Mouse (Mus musculus) midbrain, embryonic 11.5 days (tissue): ENCODE measurements around the gene Tulp1. TPM values are rescaled to one million over a fixed set of nuclear protein-coding genes. Genes with fewer than 3 reads are reported as not detected.

Experiments used
- ATAC-seq: fragments of 200-750 bp; cut with Nextera tagmentation; 2 replicates; pipeline ENCODE4 v1.8.0; 2017; ENCODE audit warnings: moderate TSS enrichment, moderate library complexity; ENCODE audit not compliant: low FRiP score
- DNase-seq: peaks from one replicate; pipeline ENCODE4 v3.0.0; 2015; ENCODE audit warnings: low spot score; ENCODE audit errors: missing footprints
- H3K27ac ChIP-seq: fragments of 300-500 bp; sonication (generic); 2 replicates; pipeline ENCODE4 v1.5.1; 2014; ENCODE audit warnings: low read depth, low read length
- H3K27me3 ChIP-seq: fragments of 300-500 bp; sonication (generic); 2 replicates; pipeline ENCODE4 v1.6.1; 2014; ENCODE audit warnings: mild to moderate bottlenecking, low read length, moderate library complexity, mixed read lengths; ENCODE audit not compliant: control insufficient read depth, insufficient read depth
- H3K36me3 ChIP-seq: fragments of 300-500 bp; sonication (generic); 2 replicates; pipeline ENCODE4 v1.6.1; 2014; ENCODE audit warnings: mild to moderate bottlenecking, low read length, moderate library complexity, mixed read lengths; ENCODE audit not compliant: control insufficient read depth, insufficient read depth
- H3K4me1 ChIP-seq: fragments of 300-500 bp; sonication (generic); 2 replicates; pipeline ENCODE4 v1.6.1; 2014; ENCODE audit warnings: low read length; ENCODE audit not compliant: control insufficient read depth, insufficient read depth
- H3K4me2 ChIP-seq: fragments of 300-500 bp; sonication (generic); 2 replicates; pipeline ENCODE4 v1.6.1; 2014; ENCODE audit warnings: mild to moderate bottlenecking, moderate library complexity
- H3K4me3 ChIP-seq: fragments of 300-500 bp; sonication (generic); 2 replicates; pipeline ENCODE4 v1.5.1; 2014; ENCODE audit warnings: low read depth, low read length
- H3K9ac ChIP-seq: fragments of 300-500 bp; sonication (generic); 2 replicates; pipeline ENCODE4 v1.6.1; 2014; ENCODE audit warnings: low read length
- H3K9me3 ChIP-seq: fragments of 300-500 bp; sonication (generic); 2 replicates; pipeline ENCODE4 v1.6.1; 2016; ENCODE audit warnings: low read length; ENCODE audit not compliant: control insufficient read depth
- WGBS: fragments of 180-500 bp; shearing (Covaris S2); extraction: QIAGEN DNeasy Blood & Tissue Kit; methylation state at CpG from one replicate; pipeline ENCODE4 v1.1.7; 2014; 5-methylcytosine and 5-hydroxymethylcytosine counted together
- polyA plus RNA-seq: library from polyadenylated mRNA; unstranded; fragments of >200 nt; fragmentation: Nextera tagmentation; extraction: Ambion mirVana; gene quantifications from 2 replicates; pipeline ENCODE4 v1.2.1, GENCODE M21; 2014

The Tulp1 gene
- polyA plus RNA-seq, 1 experiment from 2014 or later, result 4.9 TPM

DNA sequence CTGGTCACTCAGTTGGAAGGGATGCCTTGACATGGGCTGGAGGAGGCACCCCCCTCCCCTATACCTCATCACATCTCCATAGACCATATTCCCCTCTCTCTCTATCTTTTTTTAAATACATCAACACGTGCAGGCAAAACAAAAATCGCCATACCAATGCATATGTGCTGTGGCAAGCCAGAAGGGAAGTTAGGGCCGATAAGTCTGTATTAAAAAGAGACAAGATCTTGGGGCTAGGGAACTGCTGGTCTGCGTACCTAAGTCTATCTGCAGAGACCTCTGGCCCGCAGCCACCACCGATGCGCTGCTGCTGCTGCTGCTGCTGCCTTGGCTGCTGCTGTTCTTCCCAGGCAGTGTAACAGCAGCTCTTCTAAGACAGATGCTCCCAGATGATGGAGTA lies 30.0 kb upstream of the Tulp1 start:
- no peak overlapping the region for H3K27ac ChIP-seq
- no peaks in the 10 kb centered on the region; the same call in 1 of the 2 replicates for H3K36me3 ChIP-seq
- no peaks in the 10 kb centered on the region for H3K4me1 ChIP-seq
- no peak overlapping the region for H3K4me2 ChIP-seq
- H3K9ac ChIP-seq, result no peak overlapping the region
- H3K27me3 ChIP-seq, result no peaks in the 10 kb centered on the region
- H3K4me3 ChIP-seq, result no peak overlapping the region
- DNase-seq (no peak), ATAC-seq (no peak)
- H3K9me3 ChIP-seq, result no peaks in the 10 kb centered on the region
- 82% methylated on average over 7 of the region's 7 CpGs for WGBS

DNA sequence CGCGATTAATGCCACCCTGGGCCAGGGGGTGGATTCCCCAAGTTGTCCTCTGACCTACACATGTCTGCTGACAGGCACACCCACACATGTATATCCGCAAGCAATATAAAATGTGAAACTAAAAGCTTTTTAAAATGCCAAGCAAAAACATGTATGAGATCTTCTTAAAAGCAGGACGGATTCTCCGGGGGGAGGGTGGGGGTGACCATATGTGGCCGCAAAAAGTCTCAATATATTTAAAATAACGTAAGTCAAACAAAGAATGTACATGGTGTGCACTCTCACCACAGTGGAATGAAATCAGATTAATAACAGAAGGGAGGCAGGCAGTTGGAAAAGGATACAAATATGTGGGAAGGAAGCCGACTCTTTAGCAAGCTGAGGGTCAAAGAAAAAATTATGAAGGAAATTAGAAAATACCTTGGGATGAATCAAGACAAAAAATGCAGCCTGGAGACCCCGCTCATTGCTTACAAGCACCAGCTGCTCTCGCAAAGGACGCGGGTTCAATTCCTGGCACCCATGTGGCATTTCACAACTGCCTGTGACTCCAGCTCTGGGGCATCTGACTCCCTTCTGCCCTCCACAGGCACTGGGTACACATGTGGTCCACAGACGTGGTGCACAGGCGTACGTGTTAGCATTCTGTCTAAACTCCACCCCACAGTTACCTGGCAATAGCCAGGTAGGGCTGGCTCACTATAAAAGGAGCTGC lies 29.2 kb upstream of the Tulp1 start:
- DNase-seq (no peak), ATAC-seq (no peak)
- 81% methylated on average over 15 of the region's 15 CpGs for WGBS
- H3K4me3 ChIP-seq, result no peak overlapping the region
- H3K9me3 ChIP-seq, result no peaks in the 10 kb centered on the region
- no peak overlapping the region for H3K27ac ChIP-seq
- no peaks in the 10 kb centered on the region for H3K4me1 ChIP-seq
- no peak overlapping the region for H3K4me2 ChIP-seq
- H3K36me3 ChIP-seq, result no peaks in the 10 kb centered on the region; the same call in 1 of the 2 replicates
- no peaks in the 10 kb centered on the region for H3K27me3 ChIP-seq
- no peak overlapping the region for H3K9ac ChIP-seq

DNA sequence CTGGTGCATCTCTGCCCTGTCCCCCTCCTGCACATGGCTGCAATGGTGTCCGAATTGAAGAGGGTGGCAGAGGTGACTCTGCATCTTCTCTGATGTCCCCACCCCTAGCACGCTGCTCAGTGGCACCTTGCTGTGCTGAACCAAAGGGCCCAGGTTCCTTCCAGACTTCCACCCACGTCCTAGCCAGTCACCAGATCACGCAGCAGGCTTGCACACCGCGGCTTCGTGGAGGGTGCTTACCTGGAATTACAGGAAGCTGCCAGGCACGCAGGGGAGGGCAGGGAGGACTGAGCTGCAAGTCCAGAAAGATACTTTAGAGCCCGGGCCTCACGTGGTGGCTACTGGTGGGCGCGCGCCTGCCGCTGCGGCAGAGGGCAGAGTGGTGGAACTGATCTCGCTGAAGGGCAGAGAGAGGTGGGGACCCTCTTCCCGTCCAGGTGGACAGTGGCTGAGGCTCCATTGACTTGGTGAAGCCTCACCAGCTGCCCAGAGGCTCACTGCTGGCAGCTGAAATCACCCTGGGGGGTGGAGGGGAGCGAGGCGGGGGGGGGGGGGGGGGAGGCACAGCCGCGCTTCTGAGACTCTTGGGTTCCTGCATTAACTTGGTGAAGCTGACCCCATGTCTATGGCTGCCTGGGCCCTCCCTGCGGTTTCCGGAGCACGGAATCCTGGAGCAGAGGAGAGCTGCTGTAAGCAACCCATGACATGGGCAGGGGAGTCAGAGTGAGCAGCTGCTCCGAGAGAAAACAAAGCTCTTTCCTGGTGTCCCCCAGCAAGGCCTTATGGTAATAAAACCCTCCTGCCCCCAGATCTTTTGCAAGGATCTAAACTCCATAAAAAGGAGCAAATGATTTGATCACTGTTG lies 26.8 kb upstream of the Tulp1 start:
- no peak overlapping the region for H3K27ac ChIP-seq
- H3K36me3 ChIP-seq, result no peaks in the 10 kb centered on the region
- H3K27me3 ChIP-seq, result peaks cover 2% of the 10 kb centered on the region; the same call in 1 of the 2 replicates
- no peak overlapping the region for H3K4me2 ChIP-seq
- DNase-seq (peak; percentile 84), ATAC-seq (no peak)
- WGBS, result 6% methylated on average over 22 of the region's 25 CpGs
- no peak overlapping the region for H3K9ac ChIP-seq
- H3K9me3 ChIP-seq, result no peaks in the 10 kb centered on the region
- H3K4me1 ChIP-seq, result no peaks in the 10 kb centered on the region
- H3K4me3 ChIP-seq, result no peak overlapping the region

DNA sequence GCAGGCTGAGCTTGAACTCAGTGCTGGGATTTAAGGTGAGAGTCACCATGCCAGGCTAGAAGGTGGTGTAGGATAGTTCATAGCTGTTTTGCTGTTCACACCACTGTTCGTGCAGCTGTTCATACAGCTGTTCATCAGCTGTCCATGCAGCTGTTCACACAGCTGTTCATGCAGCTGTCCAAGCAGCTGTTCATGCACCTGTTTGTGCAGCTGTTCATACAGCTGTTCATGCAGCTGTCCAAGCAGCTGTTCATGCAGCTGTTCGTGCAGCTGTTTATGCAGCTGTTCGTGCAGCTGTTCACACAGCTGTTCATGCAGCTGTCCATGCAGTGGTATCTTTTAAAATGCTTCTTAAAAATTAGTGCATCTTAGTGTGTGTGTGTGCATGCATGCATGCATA lies 23.5 kb upstream of the Tulp1 start:
- Histone ChIP-seq H3K9me3 (no peaks in the 10 kb centered on the region), H3K27me3 (peaks cover 6% of the 10 kb centered on the region), H3K4me2 (no peak overlapping the region), H3K4me3 (no peak overlapping the region), H3K27ac (no peak overlapping the region), H3K9ac (no peak overlapping the region), H3K36me3 (no peaks in the 10 kb centered on the region), H3K4me1 (no peaks in the 10 kb centered on the region)
- DNase-seq (no peak), ATAC-seq (no peak)
- 81% methylated on average over 3 of the region's 3 CpGs for WGBS

- no peak overlapping the region; the same call in 1 of the 2 replicates for H3K4me3 ChIP-seq
- WGBS, result 5% methylated on average over 23 of the region's 23 CpGs
- DNase-seq, result peak; percentile 97
- no peak overlapping the region for H3K9ac ChIP-seq
- H3K9me3 ChIP-seq, result no peaks in the 10 kb centered on the region
- H3K36me3 ChIP-seq, result no peaks in the 10 kb centered on the region
- H3K27me3 ChIP-seq, result peaks cover 6% of the 10 kb centered on the region
- peak overlapping the region; percentile 22; the same call in 1 of the 2 replicates for H3K4me2 ChIP-seq
- no peak; the same call in 1 of the 2 replicates for ATAC-seq
- H3K4me1 ChIP-seq, result no peaks in the 10 kb centered on the region
- H3K27ac ChIP-seq, result no peak overlapping the region
Measured at GRCm38 (mm10) chr17:28386150-28386905, 21.3 kb upstream of the Tulp1 start.

GRCm38 (mm10) chr17:28384298-28384697 lies 19.3 kb upstream of the Tulp1 start:
- no peak overlapping the region for H3K4me2 ChIP-seq
- 68% methylated on average over 4 of the region's 4 CpGs for WGBS
- no peak overlapping the region for H3K27ac ChIP-seq
- H3K9me3 ChIP-seq, result no peaks in the 10 kb centered on the region
- H3K27me3 ChIP-seq, result peaks cover 6% of the 10 kb centered on the region
- DNase-seq (no peak), ATAC-seq (no peak)
- H3K4me3 ChIP-seq, result no peak overlapping the region
- H3K9ac ChIP-seq, result no peak overlapping the region
- no peaks in the 10 kb centered on the region for H3K36me3 ChIP-seq
- H3K4me1 ChIP-seq, result peaks cover 7% of the 10 kb centered on the region

DNA sequence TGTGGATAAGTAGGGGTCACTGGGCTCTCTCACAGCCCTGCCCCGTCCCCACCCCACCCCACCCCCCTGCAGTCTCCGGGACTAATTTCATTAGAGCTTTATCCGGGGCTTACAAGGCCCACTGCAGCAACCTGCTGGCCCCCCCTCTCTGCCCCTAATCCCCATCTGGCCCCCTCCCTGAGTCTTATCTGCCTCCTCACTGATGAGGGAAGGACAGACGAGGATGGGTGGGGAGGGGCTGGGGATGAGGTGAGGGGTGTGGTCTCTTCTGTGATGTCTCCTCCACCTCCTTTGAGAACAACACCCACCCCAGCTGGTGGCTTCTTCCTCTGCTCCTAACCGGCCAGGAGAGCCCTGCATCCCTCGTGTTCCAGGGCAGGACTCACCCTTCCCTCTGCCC lies 15.2 kb upstream of the Tulp1 start:
- Histone ChIP-seq H3K36me3 (no peaks in the 10 kb centered on the region), H3K27me3 (peaks cover 5% of the 10 kb centered on the region), H3K27ac (no peak overlapping the region), H3K4me2 (no peak overlapping the region), H3K9ac (no peak overlapping the region), H3K9me3 (no peaks in the 10 kb centered on the region), H3K4me1 (peaks cover 7% of the 10 kb centered on the region), H3K4me3 (no peak overlapping the region)
- WGBS, result 2% methylated on average over 6 of the region's 6 CpGs
- no peak for DNase-seq
- no peak for ATAC-seq

GRCm38 (mm10) chr17:28375592-28376061 lies 10.6 kb upstream of the Tulp1 start:
- Histone ChIP-seq H3K4me1 (peaks cover 7% of the 10 kb centered on the region), H3K4me3 (no peak overlapping the region), H3K36me3 (no peaks in the 10 kb centered on the region), H3K9me3 (no peaks in the 10 kb centered on the region), H3K4me2 (no peak overlapping the region), H3K9ac (no peak overlapping the region), H3K27me3 (peaks cover 13% of the 10 kb centered on the region), H3K27ac (no peak overlapping the region)
- DNase-seq, result no peak
- no peak for ATAC-seq
- WGBS, result 14% methylated on average over 17 of the region's 17 CpGs
